Mouse (Mus musculus): ENCODE measurements at regions not wholly inside any gene's neighbourhood (a gene's known extent, or its start where the extent isn't known, plus 50 kb on each side); places are given as distances from the start of the nearest gene placed in this dataset.

DNA sequence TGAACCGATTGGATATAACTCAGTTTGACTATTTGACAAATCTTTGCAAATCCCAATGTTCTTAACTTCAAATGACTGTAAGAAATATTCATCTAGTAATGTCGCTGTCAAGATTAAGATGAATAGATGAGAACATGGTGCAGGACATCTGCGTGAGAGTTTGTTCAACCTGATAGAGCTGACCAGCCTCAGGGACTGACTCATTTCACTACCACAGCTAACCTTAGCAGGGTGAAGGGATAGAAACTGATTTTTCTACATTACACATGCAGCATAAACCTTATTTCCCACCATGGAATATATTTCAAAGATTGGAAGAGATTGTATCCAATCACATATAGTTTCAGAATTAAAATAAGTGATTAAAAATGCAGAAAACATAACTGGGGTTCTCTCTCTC is 507.8 kb upstream of the Gulo start:
- TF ChIP-seq CTCF (IDR thresholded peaks at IDR 0.05; ENCODE audit: borderline replicate concordance, extremely low read depth, insufficient read depth, insufficient read length), result no peak
- TF ChIP-seq POLR2A (IDR thresholded peaks at IDR 0.05; ENCODE audit: borderline replicate concordance, extremely low read depth, insufficient read depth, insufficient read length, poor library complexity, severe bottlenecking), result no peak
